Mouse (Mus musculus): ENCODE data around the gene Ikzf3.

The Ikzf3 gene

DNA sequence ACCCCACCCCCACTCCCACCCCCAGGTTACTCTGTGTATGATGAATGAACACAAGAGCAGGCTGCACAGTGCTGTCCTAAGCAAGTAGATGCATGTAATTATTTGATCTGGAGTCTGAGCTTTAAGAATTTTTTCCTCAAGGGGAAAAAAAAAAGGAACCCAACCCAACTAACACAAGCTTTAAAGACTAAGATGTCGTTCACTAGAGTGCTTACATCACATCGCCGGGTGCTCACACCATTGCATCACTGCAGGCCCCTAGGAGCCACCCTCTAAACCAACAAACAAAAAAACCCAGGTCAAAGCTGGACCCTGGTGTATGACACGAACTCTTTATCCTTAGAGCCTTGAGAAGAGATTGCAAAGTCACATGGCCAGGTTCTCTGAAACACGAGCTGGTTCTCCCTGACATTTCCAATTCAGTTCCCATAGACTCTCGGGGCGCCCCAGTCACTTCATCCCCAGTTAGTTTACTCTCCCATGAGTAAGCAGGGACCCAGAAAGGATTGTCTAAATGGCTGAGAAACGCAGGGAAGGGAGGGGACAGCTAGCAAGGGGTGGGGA is 71.8 kb downstream of the Ikzf3 start:
- DNase-seq (ENCODE audit: low spot score) = no peak

DNA sequence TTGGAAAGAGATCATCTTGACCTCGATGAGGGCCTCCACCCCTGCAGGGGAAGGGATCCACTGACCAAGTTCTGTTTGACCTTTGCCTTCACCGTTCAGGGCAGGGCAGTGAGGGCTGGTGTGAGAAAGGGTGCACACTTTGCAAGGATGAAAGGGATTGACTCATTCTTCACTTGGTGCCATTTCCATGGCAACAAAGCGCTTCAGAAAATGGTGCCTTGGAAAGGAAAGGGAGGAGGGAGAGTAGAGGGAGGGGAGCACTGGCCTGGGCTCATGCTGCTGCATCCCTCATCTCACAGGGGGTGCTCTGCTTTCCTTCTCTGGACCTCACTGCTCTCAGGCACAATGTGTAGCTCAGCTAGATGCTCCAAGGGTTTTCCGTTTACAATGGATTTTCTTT is 73.1 kb downstream of the Ikzf3 start:
- DNase-seq (ENCODE audit: low spot score) = no peak

DNA sequence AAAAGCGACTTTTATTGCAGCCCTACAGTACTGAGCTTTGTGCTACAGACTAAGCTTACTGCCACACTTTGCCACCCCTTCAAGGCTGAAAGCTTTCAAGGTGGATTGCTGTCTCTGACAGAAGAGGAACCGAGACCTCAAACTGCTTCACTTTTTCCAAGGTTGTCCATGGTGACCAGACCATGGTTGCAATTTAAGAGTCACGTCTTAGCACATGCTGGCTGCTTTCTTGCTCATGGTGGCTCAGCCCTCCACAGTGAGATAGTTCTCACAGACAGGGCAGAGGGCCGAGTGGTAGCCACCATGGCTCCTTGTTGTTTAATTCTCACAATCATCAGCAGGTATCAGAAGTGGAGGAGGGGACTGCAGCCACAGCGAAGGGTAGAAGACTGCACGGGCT is 75.0 kb downstream of the Ikzf3 start:
- DNase-seq (ENCODE audit: low spot score) = no peak

DNA sequence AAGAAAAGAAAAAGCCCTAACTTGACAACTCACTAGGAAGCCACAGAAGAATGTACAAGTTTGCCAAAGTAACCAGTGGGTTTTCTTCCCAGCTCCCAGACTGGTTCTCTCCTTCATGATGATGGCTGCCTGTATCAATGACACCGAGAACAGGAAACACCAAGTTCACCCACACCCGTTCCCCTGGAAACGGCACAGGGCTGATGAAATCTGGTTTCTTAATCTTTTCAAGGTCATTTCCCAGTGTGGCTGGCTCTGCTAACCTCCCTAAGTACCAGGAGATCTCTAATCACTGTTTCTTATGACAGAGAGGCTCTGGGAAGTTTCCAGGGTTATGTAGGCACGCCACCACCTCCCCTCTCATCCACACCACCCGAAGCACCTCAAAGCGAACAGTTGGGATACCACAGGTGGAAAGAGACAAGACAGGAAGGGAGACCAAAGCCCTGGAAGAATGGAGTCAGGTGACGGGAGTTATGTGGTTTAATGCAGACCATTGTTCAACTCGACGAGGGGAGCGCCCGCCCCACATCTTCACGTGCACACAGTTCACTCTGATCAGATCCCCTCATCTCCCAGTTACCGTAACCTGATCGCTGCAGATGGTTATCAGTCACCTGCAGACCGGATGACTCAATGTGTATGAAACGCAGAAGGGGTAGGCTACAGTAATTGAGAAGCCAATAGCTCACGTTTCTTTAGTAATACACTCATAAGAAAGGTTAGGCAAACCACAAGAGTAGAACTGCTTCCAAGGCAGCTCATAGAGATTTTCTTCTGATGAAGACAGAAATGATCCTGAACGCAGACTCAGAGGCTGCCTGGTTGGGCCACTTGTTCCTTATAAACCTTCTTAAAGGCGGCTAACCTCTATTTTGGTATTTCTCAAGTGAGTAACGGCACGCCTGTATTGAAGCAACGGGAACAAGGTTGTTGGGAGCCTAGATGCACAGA is 75.8 kb downstream of the Ikzf3 start:
- DNase-seq (ENCODE audit: low spot score) = no peak

DNA sequence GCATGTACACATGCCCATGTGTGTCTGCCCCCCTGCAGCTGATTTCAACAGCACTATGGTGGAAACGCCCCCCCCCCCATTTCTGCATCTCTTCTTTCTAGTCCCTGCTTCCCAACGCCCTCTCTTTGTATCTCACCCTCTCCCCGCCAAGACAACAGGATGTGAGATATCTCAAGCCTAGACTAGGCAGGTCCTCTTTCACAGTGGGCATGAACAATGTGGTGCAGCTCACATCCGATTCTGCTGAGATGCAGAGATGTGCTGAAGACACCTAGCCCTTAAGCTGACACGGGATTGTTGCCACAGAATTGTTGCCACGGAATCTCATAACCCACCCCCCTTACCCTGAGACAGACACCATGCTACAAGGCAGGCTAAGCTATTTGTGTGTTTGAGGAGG is 81.3 kb downstream of the Ikzf3 start:
- no peak for DNase-seq (ENCODE audit: low spot score)

DNA sequence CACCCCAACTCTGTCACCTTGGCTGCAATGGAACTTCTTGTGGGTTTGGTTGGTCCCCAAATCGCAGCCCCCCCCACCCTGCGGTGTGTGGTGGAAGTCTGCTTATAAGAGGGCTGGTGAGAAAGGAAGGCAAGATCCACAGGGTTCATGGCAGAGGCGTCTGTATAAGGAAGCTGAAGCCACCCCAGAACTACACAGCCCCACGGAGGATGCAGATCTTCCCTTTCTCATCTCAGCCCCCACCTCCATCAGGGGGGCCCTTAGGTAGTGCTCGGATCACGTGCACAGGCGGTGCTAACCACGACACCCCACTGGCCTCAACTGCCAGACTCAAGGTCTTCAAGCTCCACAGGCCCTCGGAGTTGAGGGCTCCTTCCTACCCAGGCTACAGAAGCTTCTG is 81.9 kb downstream of the Ikzf3 start:
- no peak for DNase-seq (ENCODE audit: low spot score)

DNA sequence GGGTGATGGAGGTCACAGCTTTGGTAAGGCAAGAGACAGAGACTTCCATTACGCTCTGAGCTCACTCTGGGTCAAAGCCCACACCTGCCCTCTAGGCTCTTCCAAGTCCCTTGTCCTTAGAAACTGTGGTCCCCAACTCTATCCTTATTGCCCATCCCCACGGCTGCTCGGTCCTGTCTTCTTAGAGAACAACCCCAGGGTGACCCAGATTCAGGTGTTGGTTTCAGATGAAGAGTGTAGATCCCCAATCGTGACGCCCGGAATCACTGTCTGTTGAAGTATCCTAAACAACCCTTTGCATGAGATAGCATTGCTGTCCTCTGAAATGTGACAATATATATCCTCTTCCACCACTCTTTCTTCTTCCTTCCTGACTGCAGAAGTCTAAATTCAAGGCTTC is 83.6 kb downstream of the Ikzf3 start:
- no peak for DNase-seq (ENCODE audit: low spot score)

DNA sequence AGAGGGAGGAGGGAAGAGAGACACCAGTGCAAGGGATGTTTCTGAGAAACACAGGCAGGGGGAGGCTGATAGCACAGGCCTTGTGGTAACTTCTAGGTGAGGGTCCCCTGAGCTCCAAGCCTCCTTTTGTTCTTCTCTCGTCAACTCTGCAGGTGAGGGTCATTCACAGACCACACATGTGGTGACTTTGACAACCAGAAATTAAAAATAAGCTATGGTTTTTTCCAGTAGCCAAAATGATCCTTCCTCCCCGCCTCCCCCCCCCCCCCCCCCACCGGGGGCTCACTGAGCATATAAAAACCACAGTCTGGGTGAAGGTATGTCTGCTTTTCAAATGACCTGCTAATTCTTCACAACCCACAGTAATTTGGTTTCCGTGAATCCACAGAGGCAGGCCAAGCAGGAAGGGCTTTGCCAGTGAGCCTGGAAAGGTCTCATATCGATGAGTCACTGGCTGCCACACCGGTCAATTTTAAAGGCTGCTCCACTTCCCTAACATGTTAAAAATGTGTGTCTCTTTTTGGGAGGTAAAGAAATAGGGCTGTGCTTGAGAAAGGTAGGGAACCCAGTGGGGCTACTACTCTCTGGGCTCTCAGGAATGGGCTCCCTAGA is 84.6 kb downstream of the Ikzf3 start:
- no peak for DNase-seq (ENCODE audit: low spot score)

DNA sequence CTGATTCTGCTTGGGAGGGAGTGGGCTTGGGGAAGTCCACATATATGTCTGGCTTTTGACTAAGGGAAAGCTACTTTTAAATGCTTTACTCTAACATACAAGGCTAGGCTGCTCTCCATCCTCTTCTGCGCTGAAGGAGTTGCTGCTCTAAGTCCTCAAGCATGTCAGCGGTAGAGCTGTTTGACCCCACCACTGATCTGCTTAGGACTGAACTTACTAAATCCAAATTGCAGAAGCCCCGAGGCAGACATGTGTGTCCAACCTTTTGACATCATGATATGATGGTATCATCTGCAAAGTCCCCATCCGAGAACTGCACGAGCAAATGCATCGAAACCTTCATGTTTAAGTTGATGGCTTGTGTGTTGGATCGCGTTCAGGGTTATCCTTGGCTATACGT is 86.0 kb downstream of the Ikzf3 start:
- DNase-seq (ENCODE audit: low spot score) = no peak

DNA sequence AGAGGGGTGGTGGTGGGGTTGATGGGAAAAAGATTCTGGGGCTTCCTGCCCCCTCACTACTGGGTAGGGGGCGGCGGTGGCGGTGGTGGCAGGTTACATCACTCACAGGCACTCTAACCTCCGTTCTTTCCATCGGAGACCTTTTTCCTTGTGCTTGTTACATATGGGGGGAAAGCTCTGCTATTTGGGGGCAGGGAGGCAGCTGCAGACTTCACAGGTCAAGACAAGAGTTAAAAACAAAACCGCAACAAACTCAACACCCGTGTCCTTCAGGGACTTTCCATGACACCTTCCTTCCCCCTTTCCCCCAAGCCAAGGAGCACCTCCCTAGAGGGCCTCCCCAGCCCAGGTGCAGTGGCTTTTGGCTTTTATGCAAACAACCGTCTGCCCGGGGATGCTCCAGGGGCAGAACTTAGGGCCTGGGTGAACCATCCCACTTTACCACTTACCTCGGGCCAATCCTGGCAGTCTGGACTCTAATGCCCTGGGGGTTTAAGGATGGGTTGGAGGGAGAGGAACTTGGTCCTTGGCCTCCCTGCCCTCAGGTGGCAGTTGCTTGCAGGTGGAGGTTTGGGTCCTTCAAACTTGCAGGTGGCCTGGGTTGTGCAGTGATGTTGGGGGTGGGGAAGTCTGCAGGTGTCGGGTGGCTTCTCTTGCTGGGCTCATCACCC is 86.6 kb downstream of the Ikzf3 start:
- DNase-seq (ENCODE audit: low spot score) = no peak

DNA sequence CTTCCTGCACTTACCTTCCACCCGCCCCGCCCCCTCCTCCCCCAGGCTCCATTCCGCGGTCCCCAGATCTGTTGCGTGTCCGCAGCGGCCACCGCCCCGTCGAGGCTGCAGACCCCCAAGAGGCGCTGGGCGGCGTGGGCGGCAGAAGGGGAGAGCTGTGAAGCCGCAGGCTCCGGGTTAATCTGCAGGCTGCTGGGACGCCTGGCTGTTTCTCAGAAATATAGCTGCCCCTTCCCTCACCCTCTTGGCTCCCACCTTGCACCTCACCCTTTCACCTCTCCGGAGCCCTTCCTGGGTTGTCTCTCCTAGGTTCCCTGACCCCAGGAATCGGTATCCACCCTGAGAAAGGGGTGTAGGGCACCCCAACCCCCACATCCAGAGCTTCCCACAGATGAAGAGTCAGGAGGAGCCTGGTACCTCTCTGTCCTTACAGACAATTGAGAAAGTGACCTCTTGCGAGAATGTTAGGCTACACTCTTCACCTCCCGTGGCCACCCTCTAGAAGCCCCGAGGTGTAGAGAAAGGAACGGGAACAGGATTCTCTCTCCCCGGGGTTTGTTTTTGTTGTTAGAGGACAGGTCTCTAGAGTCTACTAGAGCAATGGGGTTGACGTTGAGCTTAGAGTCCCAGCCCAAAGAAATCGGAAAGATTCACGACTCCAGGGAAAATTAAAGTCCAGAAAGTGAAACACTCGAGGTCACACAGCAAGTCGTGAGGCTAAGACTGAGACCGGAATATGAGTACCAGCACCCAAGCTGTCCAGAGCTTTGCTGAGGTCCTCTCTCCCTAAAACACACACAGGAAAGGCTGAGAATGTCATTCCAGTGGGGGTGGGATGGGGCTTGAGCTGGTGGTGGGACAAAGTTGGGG is 87.5 kb downstream of the Ikzf3 start:
- DNase-seq (ENCODE audit: low spot score) = no peak

DNA sequence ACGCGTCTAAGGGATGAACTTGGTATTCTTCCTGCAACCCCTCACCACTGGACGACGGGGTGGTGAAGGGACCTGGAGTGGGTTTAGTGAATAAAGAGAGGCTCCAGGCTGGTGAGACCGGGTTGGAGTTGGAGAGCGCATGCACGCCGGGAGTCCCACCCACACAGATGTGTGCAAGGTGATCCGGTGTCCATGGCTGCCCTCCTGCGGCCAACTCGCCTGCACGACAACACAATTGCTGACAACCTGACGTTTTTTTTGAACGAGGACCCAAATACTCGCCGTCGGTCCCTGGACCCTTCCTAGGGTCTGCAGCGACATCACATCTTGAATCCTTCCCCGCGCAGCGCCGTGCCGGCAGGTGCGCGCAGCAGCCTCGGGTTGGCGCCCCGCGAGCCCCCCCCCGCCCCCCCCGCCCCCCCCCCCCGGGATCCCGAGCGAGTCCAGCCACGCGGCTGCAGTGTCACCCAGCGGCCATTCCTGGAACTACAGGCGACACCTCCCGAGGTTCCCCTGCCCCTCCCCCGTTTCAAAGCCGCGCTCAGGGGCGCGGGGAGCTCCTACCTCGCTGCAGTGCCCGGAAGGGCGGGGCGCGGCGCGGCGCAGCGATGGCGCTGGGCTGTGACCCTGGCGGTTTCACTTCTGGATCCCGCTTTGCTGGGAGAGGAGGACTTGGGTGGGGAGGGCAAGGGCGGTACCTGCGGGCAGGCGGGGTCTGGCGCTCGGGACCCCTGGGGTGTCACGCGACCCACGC is 88.3 kb downstream of the Ikzf3 start:
- DNase-seq (ENCODE audit: low spot score) = peak; percentile 77

DNA sequence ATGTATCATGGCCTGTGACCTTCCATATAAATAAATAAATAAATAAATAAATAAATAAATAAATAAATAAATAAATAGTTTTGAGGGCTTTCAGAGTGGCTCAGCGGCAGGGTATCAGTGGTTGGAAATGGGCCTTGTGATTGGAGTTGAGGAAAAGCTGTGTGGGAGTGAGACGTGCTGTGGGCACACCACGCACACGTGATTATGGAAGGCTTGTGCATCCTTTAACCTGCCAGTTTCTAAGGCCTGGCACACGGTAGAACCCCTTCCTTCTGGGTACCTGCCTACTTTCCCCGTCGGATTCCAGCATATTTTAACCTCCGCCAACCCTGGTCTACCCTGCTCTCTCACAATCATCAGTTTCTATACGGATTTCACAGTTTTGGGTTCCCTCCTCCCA is 88.9 kb downstream of the Ikzf3 start:
- DNase-seq (ENCODE audit: low spot score) = no peak

DNA sequence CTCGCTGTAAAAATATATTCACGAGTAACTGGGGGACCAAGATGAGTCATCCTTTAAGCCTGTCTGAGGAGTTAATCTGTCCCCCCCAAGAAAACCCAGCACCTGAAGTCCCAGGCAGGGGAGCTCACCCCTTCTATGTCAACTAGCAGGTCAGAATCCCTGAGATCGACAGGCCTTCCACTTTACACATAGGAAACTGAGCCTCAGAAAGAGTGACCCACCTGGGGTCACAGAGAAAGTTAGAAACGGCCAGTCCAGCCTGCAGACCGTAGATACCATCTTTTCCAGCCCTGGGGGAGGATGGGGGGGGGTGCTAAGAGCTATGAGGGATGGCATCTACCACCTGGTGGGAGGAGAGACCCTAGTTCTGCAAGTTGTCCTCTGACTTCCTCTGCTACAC is 89.3 kb downstream of the Ikzf3 start:
- DNase-seq (ENCODE audit: low spot score) = no peak

DNA sequence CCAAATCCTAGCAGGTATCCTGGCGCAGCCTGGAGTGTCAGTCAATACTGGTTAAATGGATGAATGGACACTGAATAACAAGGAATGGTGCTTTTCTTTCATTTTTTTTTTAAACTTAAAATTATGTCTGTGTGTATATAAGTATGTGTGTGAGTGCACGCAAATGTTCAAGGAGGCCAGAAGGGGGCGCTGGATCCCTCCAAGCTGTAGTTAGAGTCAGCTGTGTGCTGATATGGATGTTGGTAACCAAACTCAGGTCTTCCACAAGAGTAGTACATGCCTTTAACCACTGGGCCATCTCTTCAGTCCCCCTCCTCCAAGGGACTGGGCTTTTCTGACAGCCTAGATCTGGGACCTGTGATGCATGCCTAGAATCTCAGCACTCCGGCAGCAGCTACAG is 90.3 kb downstream of the Ikzf3 start:
- DNase-seq (ENCODE audit: low spot score) = no peak

DNA sequence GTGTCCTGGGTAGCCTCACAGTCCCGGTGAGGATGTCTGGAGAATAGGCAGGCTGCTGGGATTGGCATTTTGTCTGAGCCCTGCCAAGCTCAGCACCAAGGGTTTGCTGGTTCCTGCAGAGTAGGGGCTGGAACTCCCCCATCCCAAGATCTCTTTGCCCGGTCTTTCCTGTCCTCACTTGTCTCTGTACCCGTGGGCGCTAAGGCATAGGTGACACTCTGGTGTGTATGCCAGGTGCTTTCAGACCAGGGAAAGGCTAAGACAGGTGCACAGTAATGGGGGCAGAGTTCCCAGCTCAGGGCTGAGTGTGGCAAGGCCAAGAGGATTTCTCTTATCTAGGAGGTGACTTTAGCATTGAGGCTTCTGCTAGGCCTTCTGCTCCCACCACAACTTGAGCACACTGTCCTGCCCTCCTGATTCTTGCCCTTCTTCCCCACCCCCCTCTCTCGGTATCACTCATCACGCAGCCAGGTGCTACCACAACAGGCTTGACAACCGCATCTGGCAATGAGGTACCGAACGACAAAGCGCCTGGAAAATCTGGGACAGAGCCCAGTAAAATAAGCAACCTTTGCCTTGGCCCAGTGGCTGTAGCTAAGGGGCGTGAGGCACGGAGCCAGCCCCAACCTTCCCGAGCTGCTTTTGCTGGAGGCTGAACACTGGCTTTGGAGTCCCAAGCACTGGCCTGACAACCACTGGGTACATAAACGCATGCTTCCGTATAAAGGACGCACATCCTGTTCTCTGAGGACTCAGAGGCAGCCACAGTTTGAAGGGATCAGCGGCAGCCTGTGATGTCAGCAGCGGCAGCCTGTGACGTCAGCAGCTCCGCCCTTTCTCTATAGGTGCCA is 95.7 kb downstream of the Ikzf3 start:
- no peak for DNase-seq (ENCODE audit: low spot score)

DNA sequence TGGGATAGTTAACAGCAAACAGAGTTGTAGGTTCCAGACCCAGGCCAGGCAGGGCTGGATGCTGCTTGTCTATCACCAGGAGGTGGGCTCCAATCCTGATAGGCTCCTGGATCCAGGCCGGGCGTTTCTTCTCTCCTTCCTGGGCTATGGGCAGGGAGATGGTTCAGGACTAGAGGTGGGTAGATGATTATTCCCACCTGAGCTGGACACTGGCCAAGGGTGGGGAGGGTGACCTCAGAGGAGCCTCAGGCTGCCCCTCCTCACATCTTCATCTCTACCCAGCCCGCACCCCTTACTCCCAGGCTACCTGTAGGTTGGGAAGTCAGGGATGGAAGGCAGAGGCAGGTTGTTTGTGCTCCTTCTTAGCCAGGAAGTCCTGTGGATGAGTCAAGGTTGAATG is 96.4 kb downstream of the Ikzf3 start:
- DNase-seq (ENCODE audit: low spot score) = no peak

DNA sequence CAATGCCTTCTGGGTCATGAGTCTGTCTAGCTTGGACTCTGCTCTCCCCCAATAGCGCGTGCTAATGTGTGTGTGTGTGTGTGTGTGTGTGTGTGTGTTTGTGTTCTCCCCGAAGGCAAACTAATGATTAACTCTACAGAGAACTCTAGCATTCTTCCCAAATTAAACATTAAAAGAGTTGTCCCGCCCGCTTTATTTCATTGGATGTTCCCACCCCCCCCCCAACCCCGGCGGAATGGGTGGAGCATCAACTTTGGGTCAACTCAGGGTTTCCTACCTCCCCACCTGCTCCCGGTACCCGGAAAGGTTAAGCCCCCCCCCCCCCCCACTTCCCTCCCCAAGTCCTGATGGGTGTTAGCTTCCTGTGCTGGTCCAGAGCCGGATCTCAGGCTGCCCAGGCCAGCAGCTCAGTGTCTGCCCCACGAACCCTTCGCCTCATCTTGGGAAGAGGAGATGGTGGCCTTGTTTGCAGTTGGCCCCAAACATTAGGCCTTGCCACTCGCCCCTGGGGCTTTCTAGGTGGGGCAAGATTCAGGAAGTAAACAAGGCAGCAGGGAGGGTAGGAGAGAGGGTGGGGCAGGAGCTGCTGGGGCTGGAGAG is 97.5 kb downstream of the Ikzf3 start:
- DNase-seq (ENCODE audit: low spot score) = no peak

DNA sequence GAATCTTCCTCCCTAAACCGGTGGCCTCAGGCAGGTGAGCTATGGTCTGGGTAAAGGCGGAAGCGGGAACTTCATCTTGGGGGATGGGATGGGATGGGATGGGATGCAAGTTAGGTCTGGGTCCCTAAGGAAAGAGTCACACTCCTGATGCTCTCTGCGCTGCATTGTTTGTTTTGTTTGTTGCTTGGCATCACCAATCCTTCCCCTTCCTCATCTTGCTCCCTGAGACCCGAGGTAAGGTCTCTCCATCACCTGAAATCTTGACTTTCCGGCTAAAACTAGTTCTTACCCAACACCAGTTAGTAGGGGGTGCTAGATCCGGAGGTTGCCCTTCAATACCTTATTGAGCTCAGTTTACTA is 98.4 kb downstream of the Ikzf3 start:
- no peak for DNase-seq (ENCODE audit: low spot score)

All from layer of hippocampus, adult 11-12 months (tissue).